Mouse (Mus musculus): Measurements from ENCODE around the gene Tacc2.

Gene Tacc2

GRCm38 (mm10) chr7:130621068-130621467 lies 43.8 kb downstream of the Tacc2 start:
- DNase-seq = no peak

DNA sequence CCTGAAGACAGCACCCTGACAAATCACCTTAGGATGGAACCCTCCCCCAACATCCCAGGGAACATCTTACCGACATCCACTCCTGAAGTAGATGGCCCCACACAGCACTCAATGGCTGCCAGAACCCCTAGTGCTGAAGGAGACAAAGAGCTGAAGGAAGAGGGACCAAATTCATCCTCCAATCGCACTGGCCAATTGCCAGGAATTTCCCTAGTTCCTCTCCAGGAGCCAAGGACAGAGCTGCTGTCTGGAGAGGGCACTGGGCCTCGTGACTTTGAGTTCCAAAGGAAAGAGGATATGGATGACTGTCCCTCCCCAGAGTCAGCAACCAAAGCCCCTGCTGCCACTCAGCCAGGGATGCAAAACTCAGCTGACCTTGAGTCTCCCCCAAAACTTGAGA lies 44.7 kb downstream of the Tacc2 start:
- DNase-seq = no peak

DNA sequence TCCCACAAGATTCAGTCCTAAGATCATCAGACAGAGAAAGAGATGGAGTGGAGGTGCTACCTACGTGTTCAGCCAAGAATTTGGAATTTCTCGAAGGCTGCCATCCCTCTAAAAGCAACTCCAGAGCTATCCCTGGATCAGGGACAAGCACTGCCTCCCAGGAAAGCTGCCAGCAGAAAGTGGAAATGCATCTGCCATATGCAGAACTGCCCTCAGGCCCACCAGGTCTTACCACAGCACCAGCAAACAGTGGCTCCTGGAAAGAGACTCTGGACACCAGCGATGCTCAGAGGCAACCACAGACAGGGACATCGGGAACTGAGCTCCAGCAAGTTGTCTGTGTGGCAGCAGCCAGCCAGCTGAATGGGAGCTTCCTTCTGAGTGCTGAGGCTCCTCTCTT lies 45.1 kb downstream of the Tacc2 start:
- no peak for DNase-seq

- DNase-seq = no peak
These were observed 47.1 kb downstream of the Tacc2 start for GRCm38 (mm10) chr7:130624299-130624698.

- no peak for DNase-seq
These were observed 48.1 kb downstream of the Tacc2 start for GRCm38 (mm10) chr7:130625361-130625760.

DNA sequence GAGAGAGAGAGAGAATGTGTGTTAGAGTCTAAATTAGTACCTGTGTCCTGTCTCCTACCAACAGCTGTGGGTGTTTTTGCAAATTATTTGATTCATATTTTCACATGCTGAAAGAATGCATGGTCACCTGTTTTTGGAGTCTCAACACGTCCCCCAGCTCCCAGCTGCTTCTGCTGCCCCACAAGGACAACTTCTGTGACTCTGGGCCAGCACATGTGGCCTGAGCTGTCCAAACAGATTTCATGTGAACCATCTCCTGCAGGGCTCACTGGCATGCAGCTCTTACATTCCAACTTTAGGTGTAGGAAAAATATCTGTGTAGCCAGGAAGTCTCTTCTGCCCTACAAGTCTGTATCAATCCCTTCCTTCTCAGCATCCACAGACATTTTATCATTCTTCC lies 51.4 kb downstream of the Tacc2 start:
- DNase-seq = no peak

DNA sequence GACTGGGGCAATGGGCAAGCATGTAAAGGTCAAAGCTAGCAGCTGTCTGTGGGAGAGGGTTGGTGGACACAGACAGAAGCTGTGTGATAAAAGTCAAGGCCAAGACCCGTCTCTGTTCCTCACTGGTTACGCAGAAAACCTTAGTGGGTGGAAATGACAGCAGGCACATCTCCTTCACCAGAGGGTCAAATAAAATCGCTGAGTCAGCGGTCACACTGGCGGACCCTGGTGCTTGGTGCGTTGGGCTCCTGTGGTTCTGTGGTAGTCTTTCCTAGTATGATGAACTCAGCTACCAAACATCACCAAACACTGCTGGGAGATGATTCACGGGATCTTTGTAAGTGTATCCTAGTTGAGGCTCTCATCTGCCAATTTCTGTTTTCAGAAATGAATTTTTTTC lies 52.8 kb downstream of the Tacc2 start:
- DNase-seq = no peak

DNA sequence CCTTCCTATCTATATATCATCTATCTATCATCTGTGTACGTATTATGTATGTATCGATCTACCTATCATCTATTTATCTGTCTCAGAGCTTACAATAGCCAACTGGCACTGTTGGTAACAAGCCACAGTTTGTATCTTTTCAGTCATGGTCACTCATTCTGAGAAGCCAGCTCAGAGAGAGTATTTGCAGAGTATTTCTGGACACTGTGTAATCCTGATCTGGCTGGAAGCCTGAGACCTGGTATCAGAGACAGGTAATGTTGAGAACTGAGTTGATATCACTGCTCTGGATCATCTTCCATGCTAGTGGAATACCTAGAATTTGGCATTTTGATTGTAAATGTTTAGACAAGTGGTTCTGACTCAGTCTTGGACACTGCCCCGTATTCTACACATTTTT lies 53.7 kb downstream of the Tacc2 start:
- DNase-seq = no peak

DNA sequence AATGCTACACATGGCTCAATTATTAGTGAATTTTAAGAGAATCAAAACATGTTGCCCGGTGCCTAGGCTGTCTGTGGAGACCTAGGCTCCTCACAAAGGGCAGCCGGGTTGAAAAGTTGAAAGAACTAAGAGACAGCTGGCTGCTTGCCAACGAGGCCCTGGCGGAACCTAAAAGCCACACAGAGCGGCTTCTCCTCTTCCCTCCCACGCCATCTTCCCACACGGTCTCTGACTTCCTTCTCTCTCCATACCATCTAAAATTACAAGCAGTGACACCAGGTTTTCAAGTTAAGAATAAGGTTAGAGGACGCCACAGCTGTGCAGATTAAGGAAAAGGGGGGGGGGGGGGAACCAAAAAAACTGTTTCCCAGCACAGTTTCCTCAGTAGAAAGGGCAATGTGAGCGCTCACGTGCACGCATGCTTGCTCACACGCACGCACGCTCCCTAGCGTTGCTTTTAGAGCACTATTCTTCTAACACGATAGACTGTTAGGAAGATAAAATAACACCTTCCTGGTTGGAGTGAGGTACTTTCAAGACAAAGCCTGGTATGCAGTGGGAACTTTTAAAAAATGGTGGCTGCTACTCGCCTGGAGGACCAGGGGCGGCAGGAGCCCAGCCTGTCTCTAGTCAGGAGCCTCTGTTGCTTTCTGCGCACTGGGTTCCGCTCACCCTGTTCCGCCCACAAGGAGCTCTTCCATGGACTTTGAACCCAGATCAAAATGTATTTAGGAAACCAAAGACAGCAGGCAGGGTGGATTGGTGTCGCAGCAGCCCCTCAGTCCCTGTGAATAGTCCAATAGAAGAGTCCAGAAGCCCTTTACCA lies 54.5 kb downstream of the Tacc2 start:
- DNase-seq = peak; percentile 55

DNA sequence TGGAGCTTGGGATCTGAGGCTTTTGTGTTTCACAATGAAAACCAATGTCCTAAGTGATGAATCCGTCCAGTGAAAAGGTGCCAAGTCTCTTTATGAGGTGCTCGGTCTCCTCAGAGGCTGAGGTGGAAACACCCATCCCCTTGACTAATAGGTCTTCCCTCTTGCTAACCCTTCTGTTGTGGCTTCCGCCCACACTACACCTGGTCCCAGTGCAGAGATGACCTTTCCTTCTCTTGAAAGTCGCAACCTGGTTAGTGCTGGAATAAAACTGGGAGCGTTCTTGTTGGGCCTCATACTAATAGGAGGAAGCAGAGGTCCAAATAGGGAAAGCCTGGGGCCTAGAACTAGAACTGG lies 55.1 kb downstream of the Tacc2 start:
- DNase-seq = no peak

DNA sequence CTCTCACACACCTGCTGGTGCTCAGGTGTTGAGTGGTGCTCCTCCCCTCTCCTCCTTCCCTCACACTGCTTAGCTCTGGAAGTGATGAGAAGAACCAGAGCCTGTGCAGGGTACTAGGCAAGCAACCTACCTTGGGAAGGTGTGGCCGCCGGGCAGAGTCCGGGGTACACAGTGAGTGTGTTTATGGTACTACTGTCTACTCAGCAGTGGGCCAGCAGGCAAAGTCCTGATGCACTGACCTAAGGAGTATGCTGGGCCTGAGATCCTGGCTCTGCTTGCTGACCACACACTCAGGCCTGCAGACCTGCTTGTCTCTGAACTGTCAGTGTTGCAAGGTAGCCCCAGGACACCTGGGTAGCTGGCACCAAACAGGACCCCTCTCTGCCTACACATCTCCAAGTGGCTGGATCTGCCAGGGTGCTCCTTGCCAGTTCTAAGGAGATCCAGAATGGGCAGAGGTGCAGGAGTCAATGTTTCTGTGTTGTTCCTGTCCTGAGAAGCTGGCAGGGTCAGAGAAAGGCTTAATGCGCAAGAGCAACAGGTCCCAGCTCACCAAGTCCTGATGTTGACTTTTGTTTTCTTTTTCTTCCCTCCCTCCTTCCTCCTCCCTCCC lies 57.1 kb downstream of the Tacc2 start:
- DNase-seq = no peak

- DNase-seq = no peak
These were observed 58.0 kb downstream of the Tacc2 start for GRCm38 (mm10) chr7:130635212-130635611.

DNA sequence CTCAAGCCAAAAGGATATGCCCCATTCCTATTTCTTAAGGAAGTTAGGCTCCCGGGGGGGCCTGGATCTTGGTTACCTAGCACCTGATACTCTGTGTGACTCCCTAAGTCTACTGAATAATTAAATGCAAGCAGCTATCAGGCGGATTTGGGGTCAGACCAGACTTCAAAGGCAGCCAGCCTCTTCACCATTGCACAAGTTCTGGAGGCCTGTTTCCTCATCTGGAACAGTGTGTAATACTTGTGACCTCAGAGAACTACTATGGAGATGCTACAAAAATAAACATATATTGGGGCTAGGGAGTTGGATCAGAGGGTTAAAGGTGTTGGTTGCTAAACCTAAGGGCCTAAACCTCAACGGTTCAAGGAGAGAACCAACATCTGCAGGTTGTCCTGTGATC lies 59.0 kb downstream of the Tacc2 start:
- no peak for DNase-seq

- no peak for DNase-seq
These were observed 59.7 kb downstream of the Tacc2 start for GRCm38 (mm10) chr7:130636902-130637301.

DNA sequence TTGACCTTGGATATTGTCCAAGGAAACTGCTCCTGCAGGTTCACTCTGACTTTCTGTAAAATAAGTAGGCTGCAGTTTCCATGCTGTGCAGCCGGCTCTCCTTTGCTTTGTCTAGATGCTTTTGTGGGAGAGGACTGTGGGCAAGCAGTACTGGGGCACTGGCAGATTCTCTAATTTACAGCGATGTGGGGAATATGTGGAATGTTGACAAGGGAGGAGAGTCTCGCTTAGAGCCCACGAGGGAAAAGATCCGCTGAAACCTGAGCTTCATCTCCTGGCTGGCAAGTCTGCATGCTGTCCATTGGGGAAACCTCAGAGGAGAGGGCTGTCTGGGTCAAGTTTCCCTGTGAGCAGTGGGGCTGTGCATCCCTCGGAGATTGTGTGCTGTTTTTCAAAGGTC lies 60.6 kb downstream of the Tacc2 start:
- no peak for DNase-seq

GRCm38 (mm10) chr7:130640681-130641080 lies 63.4 kb downstream of the Tacc2 start:
- DNase-seq = peak; percentile 66

DNA sequence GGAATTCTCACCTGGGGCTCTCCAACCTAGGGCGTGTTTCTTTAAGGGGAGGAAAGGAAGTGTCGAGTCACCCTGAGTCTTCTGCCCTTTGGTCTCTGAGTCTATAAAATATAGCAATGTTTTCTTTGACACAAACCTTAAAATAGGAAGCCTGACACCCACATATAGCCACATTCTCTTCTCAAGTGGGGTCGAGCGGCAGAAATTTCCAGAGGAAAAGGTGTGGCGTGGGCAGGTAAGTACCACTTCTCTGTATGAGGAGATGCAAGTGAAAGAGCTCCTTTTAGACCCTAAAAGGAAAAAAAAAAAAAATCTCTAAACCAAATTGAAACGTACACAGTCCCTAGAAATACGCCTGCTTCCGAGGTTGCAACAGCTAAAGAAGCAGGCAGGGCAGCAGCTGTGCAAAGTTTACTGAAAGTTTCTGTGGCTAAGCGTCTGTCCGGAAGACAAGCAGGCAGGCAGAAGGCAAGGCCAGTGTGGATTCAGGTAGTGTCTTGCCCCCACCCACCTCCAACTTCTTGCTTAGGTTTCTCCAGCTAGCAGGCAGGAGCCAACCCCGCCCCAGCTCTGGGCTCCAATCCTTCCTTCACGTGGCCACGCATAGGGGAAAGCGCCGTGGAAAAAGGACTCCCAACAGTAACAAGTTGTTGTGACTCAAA lies 68.2 kb downstream of the Tacc2 start:
- DNase-seq = no peak

DNA sequence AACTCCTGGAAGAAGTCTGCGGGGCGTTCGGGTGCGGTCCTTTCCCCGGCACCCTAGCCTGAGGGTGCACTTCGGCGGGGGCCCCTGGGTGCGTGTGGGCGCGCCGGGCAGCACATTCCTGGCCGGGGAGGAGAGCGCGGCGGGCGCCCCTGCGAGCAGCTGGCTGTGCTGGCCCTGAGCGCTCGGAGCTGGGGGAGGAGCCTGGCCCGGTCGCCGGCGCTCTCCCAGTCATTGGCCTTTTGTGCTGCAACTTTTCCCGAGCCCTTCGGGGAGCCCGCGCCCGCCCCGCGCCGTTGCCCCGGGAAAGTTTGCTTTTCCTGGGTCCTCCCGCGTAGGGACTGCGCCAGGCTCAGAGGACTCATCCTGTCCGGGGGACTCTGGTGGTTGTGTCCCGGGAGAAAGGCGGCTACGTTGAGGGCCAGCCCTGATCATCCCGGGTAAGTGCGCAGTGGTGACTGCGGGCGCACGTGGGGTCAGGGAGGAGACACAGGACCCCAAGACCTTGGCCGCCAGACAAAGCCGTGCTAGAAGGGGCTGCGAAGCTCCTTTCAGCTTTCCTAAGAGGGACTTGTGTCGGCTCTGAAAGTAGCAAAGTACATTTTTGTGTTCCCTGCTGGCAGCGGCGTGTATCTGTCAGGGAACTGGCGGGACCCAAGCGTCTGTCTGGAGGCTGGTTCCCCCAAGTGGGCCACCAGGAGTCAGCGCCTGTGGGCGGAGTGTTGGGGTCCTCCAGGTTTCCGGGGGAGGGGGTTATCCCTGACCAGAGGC lies 68.9 kb downstream of the Tacc2 start:
- DNase-seq = peak; percentile 87

GRCm38 (mm10) chr7:130646762-130647139 lies 69.5 kb downstream of the Tacc2 start:
- peak; percentile 90 for DNase-seq

DNA sequence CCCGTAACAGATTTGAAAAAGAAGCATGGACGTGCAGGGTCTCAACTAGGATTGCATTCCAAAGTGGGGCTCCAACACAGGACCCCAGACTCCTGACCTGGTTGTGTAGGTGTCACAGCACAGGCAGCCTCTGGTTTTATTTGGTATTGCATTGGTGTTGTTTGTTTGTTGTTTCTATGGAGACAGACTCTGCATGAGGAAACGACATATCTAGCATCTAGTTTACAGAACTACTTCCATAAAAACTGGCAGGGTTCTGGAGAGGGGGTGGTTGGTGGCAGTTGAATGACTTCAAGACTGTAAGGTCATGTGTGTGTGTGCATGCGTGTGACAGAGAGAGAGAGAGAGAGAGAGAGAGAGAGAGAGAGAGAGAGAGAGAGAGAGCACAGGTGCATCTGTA lies 70.8 kb downstream of the Tacc2 start:
- peak; percentile 51 for DNase-seq

- peak; percentile 29 for DNase-seq
These were observed 72.0 kb downstream of the Tacc2 start for GRCm38 (mm10) chr7:130649257-130649656.

DNA sequence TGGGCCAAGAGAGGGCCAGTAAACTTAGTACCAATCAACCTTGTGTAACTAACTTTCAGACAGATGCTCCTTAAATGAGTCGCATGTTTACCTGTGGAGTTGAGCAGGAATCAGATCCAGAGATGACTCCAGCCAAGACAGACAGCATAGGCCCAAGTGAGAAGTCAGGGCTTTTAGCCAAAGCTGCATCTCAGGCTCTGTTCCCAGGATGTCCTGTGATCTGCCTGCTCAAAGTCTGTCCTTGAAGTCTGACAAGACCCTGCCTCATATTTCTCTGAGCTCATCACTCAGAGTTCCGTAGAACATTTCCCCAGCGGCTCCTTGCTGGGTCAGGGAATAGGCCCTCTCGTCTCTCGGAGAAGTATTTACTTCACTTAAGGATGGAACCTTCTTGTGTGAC lies 73.4 kb downstream of the Tacc2 start:
- DNase-seq = no peak

DNA sequence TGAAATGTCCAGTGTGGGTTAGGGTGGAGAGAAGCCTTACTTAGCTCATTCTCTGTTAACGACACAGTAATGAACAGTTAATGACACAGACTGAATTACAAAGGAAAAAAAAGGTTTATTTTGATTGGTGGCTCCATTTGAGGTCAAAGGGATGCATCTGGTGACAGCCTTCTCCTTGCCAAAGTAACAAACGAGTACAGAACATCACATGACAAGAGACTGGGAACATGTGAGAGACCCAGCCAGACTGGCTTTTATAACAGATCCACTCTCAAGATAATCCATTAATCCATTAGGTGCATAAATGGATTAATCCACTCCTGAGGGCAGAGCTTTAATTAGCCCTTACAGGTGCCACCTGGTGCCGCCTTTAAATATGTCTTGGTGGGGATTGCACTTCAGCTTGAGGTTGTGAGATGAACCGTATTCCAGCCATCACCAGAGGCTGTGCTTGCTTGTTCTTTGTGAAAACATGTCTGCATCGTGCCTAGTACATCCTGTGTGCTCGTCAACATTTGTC lies 75.9 kb downstream of the Tacc2 start:
- DNase-seq = no peak

Measured in lung, postnatal 10 days (tissue).